Mouse (Mus musculus) adrenal gland, adult 2 months (tissue): ENCODE measurements around the gene Olfr1289. TPM values are rescaled to one million over a fixed set of nuclear protein-coding genes. Genes with fewer than 3 reads are reported as not detected.

Experiments used
- DNase-seq: peaks from one replicate; pipeline ENCODE4 v3.0.0; 2021
- long read RNA-seq: library from polyadenylated mRNA; stranded (forward); transcript quantifications from one replicate; pipeline ENCODE4 v2.0.0, GENCODE M21; 2021
- polyA plus RNA-seq: library from polyadenylated mRNA; depleted of rRNA; stranded (reverse); fragments of >200 nt; gene quantifications from 2 replicates; pipeline ENCODE4 v1.2.3, GENCODE M21; 2012; rRNA removed
- total RNA-seq, 2 experiments: library from RNA; stranded (reverse); gene quantifications; 2 replicates each; pipeline ENCODE4 v1.2.3; 2021

Gene Olfr1289
- total RNA-seq (not detected), polyA plus RNA-seq (not detected in 2 replicates)
- long read RNA-seq: 0 reads

GRCm38 (mm10) chr2:111480519-111480918 is at the start of gene Olfr1289:
Gene Olfr1289 (plus strand): TSS chr2:111480819.
- DNase-seq: no peak

DNA sequence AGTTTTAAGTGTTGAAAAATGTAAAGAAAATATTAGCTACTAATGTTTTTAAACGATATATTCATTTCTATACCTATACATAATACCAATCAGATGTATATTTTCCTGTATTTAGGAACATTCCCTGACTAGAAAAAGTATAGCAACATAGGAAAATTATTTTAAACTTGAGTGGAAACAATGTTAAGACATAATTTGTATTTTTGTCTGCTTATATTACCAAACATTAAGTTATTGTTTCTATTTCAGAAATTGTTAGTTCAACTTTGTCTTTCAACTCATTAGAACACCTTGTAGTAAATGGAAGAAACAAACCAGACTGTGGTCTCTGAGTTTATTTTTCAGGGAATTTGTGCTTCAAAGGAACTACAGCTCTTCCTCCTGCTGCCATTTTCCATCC is 31.8 kb upstream of the Olfr1289 start, which contains the start of gene Olfr1287:
Olfr1287 (plus strand) TSS at position 301 of the 400 bp plus-strand sequence.
- DNase-seq: no peak

GRCm38 (mm10) chr2:111473801-111474200 is 6.8 kb upstream of the Olfr1289 start, which contains the start of gene Olfr1288:
Gene Olfr1288 (plus strand): TSS chr2:111474101.
- DNase-seq: no peak

- DNase-seq: no peak
These were observed 13.1 kb downstream of the Olfr1289 start, which contains the start of gene Olfr1290 for GRCm38 (mm10) chr2:111493729-111494128. Gene Olfr1290 (minus strand): TSS chr2:111493829.

GRCm38 (mm10) chr2:111496880-111497279 is 16.3 kb downstream of the Olfr1289 start, which contains the start of gene Olfr1291-ps1:
Gene Olfr1291-ps1 (plus strand): TSS chr2:111497180.
- no peak for DNase-seq

- no peak for DNase-seq
These were observed 36.8 kb downstream of the Olfr1289 start for GRCm38 (mm10) chr2:111517451-111517850.

GRCm38 (mm10) chr2:111524903-111525302 is 44.3 kb downstream of the Olfr1289 start, which contains the start of gene Olfr1293-ps:
Gene Olfr1293-ps (plus strand): TSS chr2:111525203.
- DNase-seq: no peak

Other genes starting within 250 kb of the Olfr1289 start
- not detected for gene Olfr1275, start 245.5 kb upstream of the Olfr1289 start, total RNA-seq
- not detected in 2 replicates for gene Olfr1275, start 245.5 kb upstream of the Olfr1289 start, polyA plus RNA-seq
- not detected for gene Olfr1276, start 226.3 kb upstream of the Olfr1289 start, total RNA-seq
- not detected in 2 replicates for gene Olfr1276, start 226.3 kb upstream of the Olfr1289 start, polyA plus RNA-seq
- gene Olfr1277, start 206.7 kb upstream of the Olfr1289 start, total RNA-seq: not detected
- not detected in 2 replicates for gene Olfr1277, start 206.7 kb upstream of the Olfr1289 start, polyA plus RNA-seq
- not detected for gene Olfr1278, start 190.7 kb upstream of the Olfr1289 start, total RNA-seq
- gene Olfr1278, start 190.7 kb upstream of the Olfr1289 start, polyA plus RNA-seq: not detected in 2 replicates
- gene Olfr1279, start 180.2 kb upstream of the Olfr1289 start, total RNA-seq: not detected
- gene Olfr1279, start 180.2 kb upstream of the Olfr1289 start, polyA plus RNA-seq: not detected in 2 replicates
- not detected for gene Olfr1280, start 166.8 kb upstream of the Olfr1289 start, total RNA-seq
- gene Olfr1280, start 166.8 kb upstream of the Olfr1289 start, polyA plus RNA-seq: not detected in 2 replicates
- gene Olfr1281, start 154.3 kb upstream of the Olfr1289 start, total RNA-seq: not detected
- not detected in 2 replicates for gene Olfr1281, start 154.3 kb upstream of the Olfr1289 start, polyA plus RNA-seq
- gene Olfr1282, start 144.7 kb upstream of the Olfr1289 start, total RNA-seq: not detected
- not detected in 2 replicates for gene Olfr1282, start 144.7 kb upstream of the Olfr1289 start, polyA plus RNA-seq
- not detected for gene Olfr1283, start 114.0 kb upstream of the Olfr1289 start, total RNA-seq
- not detected in 2 replicates for gene Olfr1283, start 114.0 kb upstream of the Olfr1289 start, polyA plus RNA-seq
- not detected for gene Olfr1284, start 105.3 kb upstream of the Olfr1289 start, total RNA-seq
- not detected in 2 replicates for gene Olfr1284, start 105.3 kb upstream of the Olfr1289 start, polyA plus RNA-seq
- gene Olfr1286, start 57.7 kb upstream of the Olfr1289 start, total RNA-seq: not detected
- not detected in 2 replicates for gene Olfr1286, start 57.7 kb upstream of the Olfr1289 start, polyA plus RNA-seq
- not detected for gene Olfr1287, start 31.7 kb upstream of the Olfr1289 start, total RNA-seq
- not detected in 2 replicates for gene Olfr1287, start 31.7 kb upstream of the Olfr1289 start, polyA plus RNA-seq
- gene Olfr1288, start 6.7 kb upstream of the Olfr1289 start, total RNA-seq: not detected
- not detected in 2 replicates for gene Olfr1288, start 6.7 kb upstream of the Olfr1289 start, polyA plus RNA-seq
- gene Olfr1290, start 13.0 kb downstream of the Olfr1289 start, total RNA-seq: not detected
- not detected in 2 replicates for gene Olfr1290, start 13.0 kb downstream of the Olfr1289 start, polyA plus RNA-seq
- not detected for gene Olfr1291-ps1, start 16.4 kb downstream of the Olfr1289 start, total RNA-seq
- gene Olfr1291-ps1, start 16.4 kb downstream of the Olfr1289 start, polyA plus RNA-seq: not detected in 2 replicates
- not detected for gene Olfr1293-ps, start 44.4 kb downstream of the Olfr1289 start, total RNA-seq
- not detected in 2 replicates for gene Olfr1293-ps, start 44.4 kb downstream of the Olfr1289 start, polyA plus RNA-seq
- not detected for gene Olfr1294, start 59.5 kb downstream of the Olfr1289 start, total RNA-seq
- not detected in 2 replicates for gene Olfr1294, start 59.5 kb downstream of the Olfr1289 start, polyA plus RNA-seq
- not detected for gene Olfr1295, start 88.9 kb downstream of the Olfr1289 start, total RNA-seq
- gene Olfr1295, start 88.9 kb downstream of the Olfr1289 start, polyA plus RNA-seq: not detected in 2 replicates
- gene Olfr1297, start 145.7 kb downstream of the Olfr1289 start, total RNA-seq: not detected
- not detected in 2 replicates for gene Olfr1297, start 145.7 kb downstream of the Olfr1289 start, polyA plus RNA-seq
- not detected for gene Olfr1298, start 168.4 kb downstream of the Olfr1289 start, total RNA-seq
- gene Olfr1298, start 168.4 kb downstream of the Olfr1289 start, polyA plus RNA-seq: not detected in 2 replicates
- not detected for gene Olfr1299, start 180.6 kb downstream of the Olfr1289 start, total RNA-seq
- gene Olfr1299, start 180.6 kb downstream of the Olfr1289 start, polyA plus RNA-seq: not detected in 2 replicates